Mouse (Mus musculus): ENCODE data around the gene Mrpl38.
"Not testable (repeated sequence)": the region's sequence is repeated elsewhere in the genome, so short reads cannot be mapped to it uniquely, and the experiment has no call there.

GRCm38 (mm10) chr11:116092959-116093358 lies 45.7 kb downstream of the Mrpl38 start:
- not testable (repeated sequence) for TF ChIP-seq CTCF (IDR thresholded peaks at IDR 0.05; ENCODE audit: borderline replicate concordance, insufficient read depth, low read depth, low read length); POLR2A (IDR thresholded peaks at IDR 0.05; ENCODE audit: borderline replicate concordance, insufficient read depth, low read length)
